Mouse (Mus musculus) myocyte (in vitro differentiated cells): Measurements from ENCODE around the gene Nkd2. TPM values are rescaled to one million over a fixed set of nuclear protein-coding genes. Genes with fewer than 3 reads are reported as not detected.

Source experiments
- H3K27me3 ChIP-seq: one replicate; pipeline ENCODE4 v1.6.1; 2011; ENCODE audit not compliant: control insufficient read depth, insufficient read depth, insufficient read length
- H3K36me3 ChIP-seq: one replicate; pipeline ENCODE4 v1.6.1; 2011; ENCODE audit not compliant: control insufficient read depth, insufficient read depth
- H3K4me2 ChIP-seq: one replicate; pipeline ENCODE4 v1.6.1; 2011; ENCODE audit warnings: low read depth, control low read depth
- H3K4me3 ChIP-seq: one replicate; pipeline ENCODE4 v1.5.1; 2011; ENCODE audit warnings: mild to moderate bottlenecking, control low read depth, moderate library complexity
- H3K79me2 ChIP-seq: one replicate; pipeline ENCODE4 v1.6.1; 2011; ENCODE audit not compliant: control insufficient read depth, insufficient read depth
- H3ac ChIP-seq: one replicate; pipeline ENCODE4 v1.6.1; 2011; ENCODE audit not compliant: control insufficient read depth, insufficient read length
- CEBPB ChIP-seq: IDR thresholded peaks from 2 replicates; pipeline ENCODE4 v1.6.1; 2011; ENCODE audit warnings: mild to moderate bottlenecking, moderate library complexity; ENCODE audit not compliant: poor library complexity, insufficient read depth, severe bottlenecking
- E2F4 ChIP-seq: IDR thresholded peaks from one replicate; pipeline ENCODE4 v1.6.1; 2011; ENCODE audit warnings: mild to moderate bottlenecking, control low read depth, moderate library complexity; ENCODE audit not compliant: insufficient read depth
- MAX ChIP-seq: IDR thresholded peaks from one replicate; pipeline ENCODE4 v1.6.1; 2011; ENCODE audit warnings: low read depth, mild to moderate bottlenecking, control low read depth
- MYOD1 ChIP-seq, 3 experiments: IDR thresholded peaks; one replicate each; pipeline ENCODE4 v1.6.1; 2011; ENCODE audit warnings: control low read depth in 2 of 3, low read depth in 2 of 3, mild to moderate bottlenecking in 2 of 3, moderate library complexity in 1 of 3; ENCODE audit not compliant: insufficient read length in 2 of 3, control insufficient read depth in 1 of 3
- MYOG ChIP-seq, 3 experiments: IDR thresholded peaks; one replicate each; pipeline ENCODE4 v1.6.1; 2011; ENCODE audit warnings: control low read depth in 2 of 3, low read depth in 2 of 3, mild to moderate bottlenecking in 2 of 3; ENCODE audit not compliant: insufficient read length in 2 of 3, control insufficient read depth in 1 of 3, insufficient read depth in 1 of 3
- POLR2A ChIP-seq: IDR thresholded peaks from one replicate; pipeline ENCODE4 v1.6.1; 2011; ENCODE audit warnings: low read depth, mild to moderate bottlenecking, control low read depth, moderate library complexity; ENCODE audit not compliant: insufficient read length
- POLR2AphosphoS2 ChIP-seq: IDR thresholded peaks from one replicate; pipeline ENCODE4 v1.6.1; 2011; ENCODE audit warnings: low read depth, control low read depth; ENCODE audit not compliant: insufficient read length
- REST ChIP-seq: IDR thresholded peaks from one replicate; pipeline ENCODE4 v1.6.1; 2011; ENCODE audit warnings: mild to moderate bottlenecking, control low read depth, moderate library complexity; ENCODE audit not compliant: insufficient read depth, insufficient read length
- SRF ChIP-seq: IDR thresholded peaks from one replicate; pipeline ENCODE4 v1.6.1; 2011; ENCODE audit warnings: low read depth; ENCODE audit not compliant: control insufficient read depth, insufficient read length
- TCF12 ChIP-seq: IDR thresholded peaks from one replicate; pipeline ENCODE4 v1.6.1; 2011; ENCODE audit warnings: mild to moderate bottlenecking, control low read depth; ENCODE audit not compliant: poor library complexity, insufficient read depth, severe bottlenecking
- TCF3 ChIP-seq: IDR thresholded peaks from one replicate; pipeline ENCODE4 v1.6.1; 2011; ENCODE audit warnings: low read depth, control low read depth; ENCODE audit not compliant: insufficient read length
- USF1 ChIP-seq: IDR thresholded peaks from one replicate; pipeline ENCODE4 v1.6.1; 2011; ENCODE audit warnings: low read depth, mild to moderate bottlenecking, control low read depth, moderate library complexity
- polyA plus RNA-seq: library from polyadenylated mRNA; unstranded; fragments of >200 nt; fragmentation: generic; extraction: Trizol; gene quantifications from one replicate; pipeline ENCODE4 v1.2.1, GENCODE M21; 2012; ENCODE audit warnings: missing spikeins

Nkd2 gene
- polyA plus RNA-seq, 1 experiment = 0.05 TPM

GRCm38 (mm10) chr13:73804914-73805313, 42.5 kb downstream of the Nkd2 start:
- no peak for TF ChIP-seq SRF
- TF ChIP-seq CEBPB = no peak
- peak; percentile 7 for TF ChIP-seq POLR2AphosphoS2
- peak in 2 of 3 experiments; percentile 74 to 96 for TF ChIP-seq MYOD1 (IDR thresholded peaks at IDR 0.05; ENCODE audit: control insufficient read depth in 1 of 3, insufficient read length in 2 of 3, low read depth in 2 of 3)
- TF ChIP-seq MYOG (IDR thresholded peaks at IDR 0.05; ENCODE audit: control insufficient read depth in 1 of 3, insufficient read depth in 1 of 3, insufficient read length in 2 of 3, low read depth in 2 of 3) = peak in 1 of 3 experiments; percentile 42
- no peak for TF ChIP-seq TCF3
- TF ChIP-seq REST = no peak
- no peak for TF ChIP-seq MAX
- TF ChIP-seq TCF12 = no peak
- peak; percentile 24 for TF ChIP-seq POLR2A
- TF ChIP-seq E2F4 = no peak
- no peak for TF ChIP-seq USF1
- Histone ChIP-seq H3K4me3 (no peak overlapping the region), H3K27me3 (no peaks in the 10 kb centered on the region), H3ac (no peak overlapping the region), H3K36me3 (no peaks in the 10 kb centered on the region), H3K79me2 (no peaks in the 10 kb centered on the region), H3K4me2 (no peak overlapping the region)

- no peak overlapping the region for H3ac ChIP-seq
Measured at GRCm38 (mm10) chr13:73803450-73804178, 43.8 kb downstream of the Nkd2 start.

GRCm38 (mm10) chr13:73799110-73799509, 48.3 kb downstream of the Nkd2 start:
- no peak for TF ChIP-seq POLR2AphosphoS2
- TF ChIP-seq E2F4 = no peak
- no peak for TF ChIP-seq MYOG (IDR thresholded peaks at IDR 0.05; ENCODE audit: control insufficient read depth in 1 of 3, insufficient read depth in 1 of 3, insufficient read length in 2 of 3, low read depth in 2 of 3)
- no peak for TF ChIP-seq MYOD1 (IDR thresholded peaks at IDR 0.05; ENCODE audit: control insufficient read depth in 1 of 3, insufficient read length in 2 of 3, low read depth in 2 of 3)
- no peak for TF ChIP-seq TCF12
- TF ChIP-seq SRF = no peak
- Histone ChIP-seq H3K36me3 (peaks cover 14% of the 10 kb centered on the region), H3ac (no peak overlapping the region), H3K27me3 (no peaks in the 10 kb centered on the region), H3K4me3 (no peak overlapping the region), H3K4me2 (no peak overlapping the region), H3K79me2 (no peaks in the 10 kb centered on the region)

More at GRCm38 (mm10) chr13:73803450-73804178, 43.8 kb downstream of the Nkd2 start:
- no peak overlapping the region for H3K4me3 ChIP-seq
- H3K36me3 ChIP-seq = no peaks in the 10 kb centered on the region
- H3K79me2 ChIP-seq = no peaks in the 10 kb centered on the region
- H3K4me2 ChIP-seq = peak overlapping the region; percentile 68
- TF ChIP-seq REST = no peak
- peak; percentile 64 to 98 (median 89) for TF ChIP-seq MYOD1 (IDR thresholded peaks at IDR 0.05; ENCODE audit: control insufficient read depth in 1 of 3, insufficient read length in 2 of 3, low read depth in 2 of 3)
- no peak for TF ChIP-seq MAX
- TF ChIP-seq TCF12 = peak; percentile 59
- peak; percentile 48 for TF ChIP-seq TCF3
- TF ChIP-seq MYOG (IDR thresholded peaks at IDR 0.05; ENCODE audit: control insufficient read depth in 1 of 3, insufficient read depth in 1 of 3, insufficient read length in 2 of 3, low read depth in 2 of 3) = peak; percentile 88 to 97 (median 91)
- H3K27me3 ChIP-seq = no peaks in the 10 kb centered on the region

- Histone ChIP-seq H3K4me3 (no peak overlapping the region), H3K4me2 (no peak overlapping the region), H3ac (no peak overlapping the region), H3K27me3 (no peaks in the 10 kb centered on the region), H3K36me3 (peaks cover 31% of the 10 kb centered on the region), H3K79me2 (no peaks in the 10 kb centered on the region)
- no peak for TF ChIP-seq REST
- no peak for TF ChIP-seq USF1
- TF ChIP-seq POLR2AphosphoS2 = no peak
- no peak for TF ChIP-seq MYOG (IDR thresholded peaks at IDR 0.05; ENCODE audit: control insufficient read depth in 1 of 3, insufficient read depth in 1 of 3, insufficient read length in 2 of 3, low read depth in 2 of 3)
- no peak for TF ChIP-seq E2F4
- TF ChIP-seq MYOD1 (IDR thresholded peaks at IDR 0.05; ENCODE audit: control insufficient read depth in 1 of 3, insufficient read length in 2 of 3, low read depth in 2 of 3) = no peak
- TF ChIP-seq MAX = no peak
- TF ChIP-seq SRF = no peak
- TF ChIP-seq TCF3 = no peak
Measured at GRCm38 (mm10) chr13:73793171-73793570, 54.3 kb downstream of the Nkd2 start.

- Histone ChIP-seq H3K79me2 (no peaks in the 10 kb centered on the region), H3ac (no peak overlapping the region), H3K27me3 (no peaks in the 10 kb centered on the region), H3K4me3 (no peak overlapping the region), H3K4me2 (no peak overlapping the region), H3K36me3 (peaks cover 29% of the 10 kb centered on the region)
- TF ChIP-seq POLR2A = no peak
- TF ChIP-seq USF1 = no peak
- TF ChIP-seq MAX = no peak
Measured at GRCm38 (mm10) chr13:73792176-73792575, 55.3 kb downstream of the Nkd2 start.
